Mouse (Mus musculus): Measurements from ENCODE around the gene Tmem126b. TPM values are rescaled to one million over a fixed set of nuclear protein-coding genes. Genes with fewer than 3 reads are reported as not detected.

Gene Tmem126b
- polyA plus RNA-seq, 1 experiment from 2014 or later, result 34.5 TPM

DNA sequence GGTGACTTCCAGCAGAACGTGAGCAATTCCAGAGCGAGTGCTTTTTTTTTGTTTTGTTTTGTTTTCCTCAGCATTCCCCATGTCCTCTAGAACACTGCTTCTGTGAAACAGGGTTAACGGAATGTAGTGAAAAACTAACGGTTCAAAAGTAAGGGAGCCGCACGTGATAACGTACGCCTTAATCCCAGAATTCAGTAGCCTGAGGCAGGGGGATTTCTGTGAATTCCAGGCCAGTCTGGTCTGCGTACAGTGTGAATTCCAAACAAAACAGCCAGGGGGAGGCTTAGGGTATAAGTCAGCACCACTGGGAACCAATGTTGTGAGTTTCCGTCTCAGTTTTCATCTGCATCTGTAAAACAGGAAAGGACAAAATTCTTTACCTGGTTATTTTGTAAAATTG, 18.3 kb downstream of the Tmem126b start:
- Histone ChIP-seq H3K4me1 (ENCODE audit: control insufficient read depth, insufficient read depth, low read length) (peaks cover 8% of the 10 kb centered on the region), H3K4me3 (ENCODE audit: low read depth, low read length) (peak overlapping the region; percentile 70), H3K27me3 (replicated peaks; ENCODE audit: control insufficient read depth, insufficient read depth, low read length) (no peaks in the 10 kb centered on the region), H3K27ac (ENCODE audit: low read depth, low read length) (peak overlapping the region; percentile 89), H3K4me2 (ENCODE audit: low read length) (peak overlapping the region; percentile 64), H3K9ac (ENCODE audit: low read length) (peak overlapping the region; percentile 79), H3K36me3 (ENCODE audit: control insufficient read depth, insufficient read depth, low read length) (peaks cover 15% of the 10 kb centered on the region; the same call in 1 of the 2 replicates), H3K9me3 (replicated peaks; ENCODE audit: control insufficient read depth, low read length) (no peaks in the 10 kb centered on the region)
- ATAC-seq, result peak; percentile 65
- DNase-seq (ENCODE audit: low spot score), result peak; percentile 54
- 17% methylated on average over 10 of the region's 10 CpGs for WGBS

DNA sequence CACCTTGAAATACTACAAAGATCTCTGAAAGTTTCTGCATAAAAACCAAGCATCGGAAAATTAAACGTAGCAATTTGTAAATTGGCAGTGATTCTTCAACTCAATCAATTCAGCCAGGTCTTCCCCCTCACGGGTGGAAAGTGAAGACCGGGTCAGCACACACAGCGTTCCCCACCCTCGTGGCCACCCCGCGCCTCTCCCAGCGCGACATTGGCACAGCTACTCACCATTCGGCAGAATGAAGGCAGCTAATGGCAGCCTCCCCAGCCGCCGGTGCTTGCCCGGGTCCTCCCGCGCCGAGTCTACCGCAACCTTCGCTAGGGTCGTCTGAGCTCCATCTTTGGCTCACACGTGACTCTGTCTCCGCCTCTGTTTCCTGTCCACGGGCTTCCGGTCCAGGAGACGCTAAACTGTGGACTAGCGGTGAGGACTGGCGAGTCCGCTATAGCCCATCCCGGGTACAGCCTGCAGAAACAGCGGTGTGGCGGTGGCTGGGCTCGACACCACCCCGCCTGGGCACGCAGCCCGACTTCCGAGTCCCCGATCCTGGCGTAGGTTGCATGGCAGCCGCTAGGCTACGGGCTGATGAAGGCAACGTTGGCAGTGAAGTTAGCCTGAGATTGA, 18.8 kb downstream of the Tmem126b start, which contains the start of gene Tmem126a:
Gene Tmem126a, minus strand, starts transcription at position 385 of the 624 bp plus-strand sequence.
- ATAC-seq, result peak; percentile 99
- no peaks in the 10 kb centered on the region for H3K27me3 ChIP-seq (replicated peaks; ENCODE audit: control insufficient read depth, insufficient read depth, low read length)
- peak within 1 kb of the TSS; percentile 89 for H3K27ac ChIP-seq (ENCODE audit: low read depth, low read length)
- peaks cover 8% of the 10 kb centered on the region for H3K4me1 ChIP-seq (ENCODE audit: control insufficient read depth, insufficient read depth, low read length)
- peaks cover 18% of the 10 kb centered on the region; the same call in 1 of the 2 replicates for H3K36me3 ChIP-seq (ENCODE audit: control insufficient read depth, insufficient read depth, low read length)
- H3K9me3 ChIP-seq (replicated peaks; ENCODE audit: control insufficient read depth, low read length), result no peaks in the 10 kb centered on the region
- WGBS, result under 1% methylated on average over 41 of the region's 41 CpGs
- peak; percentile 94 for DNase-seq (ENCODE audit: low spot score)
- H3K4me2 ChIP-seq (ENCODE audit: low read length), result peak within 1 kb of the TSS; percentile 64
- peak within 1 kb of the TSS; percentile 70 for H3K4me3 ChIP-seq (ENCODE audit: low read depth, low read length)
- H3K9ac ChIP-seq (ENCODE audit: low read length), result peak within 1 kb of the TSS; percentile 79

- Histone ChIP-seq H3K4me3 (ENCODE audit: low read depth, low read length) (peak overlapping the region; percentile 70), H3K4me2 (ENCODE audit: low read length) (peak overlapping the region; percentile 64), H3K4me1 (ENCODE audit: control insufficient read depth, insufficient read depth, low read length) (peaks cover 8% of the 10 kb centered on the region), H3K9me3 (replicated peaks; ENCODE audit: control insufficient read depth, low read length) (no peaks in the 10 kb centered on the region), H3K27me3 (replicated peaks; ENCODE audit: control insufficient read depth, insufficient read depth, low read length) (no peaks in the 10 kb centered on the region), H3K9ac (ENCODE audit: low read length) (peak overlapping the region; percentile 79), H3K27ac (ENCODE audit: low read depth, low read length) (peak overlapping the region; percentile 89; the same call in 1 of the 2 replicates), H3K36me3 (ENCODE audit: control insufficient read depth, insufficient read depth, low read length) (peaks cover 24% of the 10 kb centered on the region)
- DNase-seq (ENCODE audit: low spot score) (no peak), ATAC-seq (no peak)
- 33% methylated on average over 7 of the region's 7 CpGs for WGBS
Measured at GRCm38 (mm10) chr7:90456149-90456844, 19.5 kb downstream of the Tmem126b start.

GRCm38 (mm10) chr7:90444206-90444605, 31.6 kb downstream of the Tmem126b start:
- under 1% methylated on average over 6 of the region's 6 CpGs for WGBS
- no peaks in the 10 kb centered on the region for H3K9me3 ChIP-seq (replicated peaks; ENCODE audit: control insufficient read depth, low read length)
- peak overlapping the region; percentile 97 for H3K9ac ChIP-seq (ENCODE audit: low read length)
- peak overlapping the region; percentile 99 for H3K4me3 ChIP-seq (ENCODE audit: low read depth, low read length)
- DNase-seq (ENCODE audit: low spot score) (no peak), ATAC-seq (no peak)
- peaks cover 13% of the 10 kb centered on the region for H3K36me3 ChIP-seq (ENCODE audit: control insufficient read depth, insufficient read depth, low read length)
- peaks cover 9% of the 10 kb centered on the region for H3K4me1 ChIP-seq (ENCODE audit: control insufficient read depth, insufficient read depth, low read length)
- H3K27me3 ChIP-seq (replicated peaks; ENCODE audit: control insufficient read depth, insufficient read depth, low read length), result no peaks in the 10 kb centered on the region
- H3K27ac ChIP-seq (ENCODE audit: low read depth, low read length), result no peak overlapping the region
- peak overlapping the region; percentile 98 for H3K4me2 ChIP-seq (ENCODE audit: low read length)

GRCm38 (mm10) chr7:90443101-90444091, 32.4 kb downstream of the Tmem126b start:
- peak overlapping the region; percentile 98 for H3K4me2 ChIP-seq (ENCODE audit: low read length)
- H3K27ac ChIP-seq (ENCODE audit: low read depth, low read length), result peak overlapping the region; percentile 97
- peak overlapping the region; percentile 99 for H3K4me3 ChIP-seq (ENCODE audit: low read depth, low read length)
- WGBS, result under 1% methylated on average over 106 of the region's 123 CpGs
- H3K9ac ChIP-seq (ENCODE audit: low read length), result peak overlapping the region; percentile 97
- H3K27me3 ChIP-seq (replicated peaks; ENCODE audit: control insufficient read depth, insufficient read depth, low read length), result no peaks in the 10 kb centered on the region
- H3K9me3 ChIP-seq (replicated peaks; ENCODE audit: control insufficient read depth, low read length), result no peaks in the 10 kb centered on the region
- peaks cover 9% of the 10 kb centered on the region for H3K4me1 ChIP-seq (ENCODE audit: control insufficient read depth, insufficient read depth, low read length)
- ATAC-seq (peak; percentile 67), DNase-seq (ENCODE audit: low spot score) (peak; percentile 58)
- peaks cover 10% of the 10 kb centered on the region; the same call in 1 of the 2 replicates for H3K36me3 ChIP-seq (ENCODE audit: control insufficient read depth, insufficient read depth, low read length)

DNA sequence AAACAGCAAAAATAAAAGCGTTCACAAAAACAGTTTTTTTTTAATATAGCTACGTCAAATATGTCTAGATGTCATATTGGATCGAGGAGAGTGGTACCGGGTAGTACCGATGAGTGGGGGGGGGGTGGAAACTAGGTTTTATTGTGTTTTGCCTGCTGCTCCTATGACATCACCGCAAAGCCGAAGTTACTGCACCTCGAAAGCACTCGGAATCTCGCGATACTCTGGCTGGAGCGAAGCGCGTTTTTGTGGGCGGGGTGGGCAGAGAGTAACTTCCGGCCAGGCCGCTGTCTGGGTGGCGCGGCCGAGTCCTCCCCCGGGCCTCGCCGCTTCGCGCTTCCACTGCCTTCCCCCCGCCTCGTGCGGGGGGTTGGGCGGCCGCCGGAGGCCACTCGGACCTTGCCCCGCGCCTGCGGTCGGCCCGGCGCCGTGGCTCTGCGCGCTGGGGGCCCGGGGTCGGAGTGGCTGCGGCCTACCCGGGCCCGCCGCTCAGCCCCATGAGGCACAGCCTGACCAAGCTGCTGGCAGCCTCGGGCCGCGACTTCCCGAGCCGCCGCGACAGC, 33.2 kb downstream of the Tmem126b start, which contains the start of gene Crebzf:
Gene Crebzf, plus strand, starts transcription at position 212 of the 563 bp plus-strand sequence.
- Histone ChIP-seq H3K9me3 (replicated peaks; ENCODE audit: control insufficient read depth, low read length) (no peaks in the 10 kb centered on the region), H3K4me1 (ENCODE audit: control insufficient read depth, insufficient read depth, low read length) (peaks cover 9% of the 10 kb centered on the region), H3K36me3 (ENCODE audit: control insufficient read depth, insufficient read depth, low read length) (peaks cover 6% of the 10 kb centered on the region; the same call in 1 of the 2 replicates), H3K27me3 (replicated peaks; ENCODE audit: control insufficient read depth, insufficient read depth, low read length) (no peaks in the 10 kb centered on the region), H3K9ac (ENCODE audit: low read length) (peak within 1 kb of the TSS; percentile 97), H3K4me3 (ENCODE audit: low read depth, low read length) (peak within 1 kb of the TSS; percentile 99), H3K4me2 (ENCODE audit: low read length) (peak within 1 kb of the TSS; percentile 98), H3K27ac (ENCODE audit: low read depth, low read length) (peak within 1 kb of the TSS; percentile 97)
- WGBS, result under 1% methylated on average over 36 of the region's 54 CpGs
- ATAC-seq (peak; percentile 97), DNase-seq (ENCODE audit: low spot score) (peak; percentile 99)

DNA sequence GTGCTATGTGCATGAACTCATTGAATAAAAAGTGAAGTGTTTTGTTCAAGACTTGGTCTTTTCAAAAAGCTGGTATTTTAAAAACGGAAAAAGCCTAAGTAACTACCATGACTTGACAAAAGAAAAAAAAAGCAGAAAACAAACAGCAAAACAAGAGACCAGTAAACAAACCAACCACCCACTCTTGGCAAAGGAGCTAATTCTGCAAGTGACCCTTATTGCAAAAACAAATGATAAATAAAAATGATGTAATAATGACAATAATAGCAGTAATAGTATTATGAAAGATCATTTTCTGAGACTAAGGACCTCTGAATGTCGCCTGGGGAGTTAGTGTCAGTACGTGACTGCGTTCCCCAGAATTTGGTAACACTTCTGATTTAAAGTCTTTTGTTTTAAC, 33.7 kb downstream of the Tmem126b start:
- H3K36me3 ChIP-seq (ENCODE audit: control insufficient read depth, insufficient read depth, low read length), result 0 out of 2 replicates have a peak, but pooled peaks cover 1% of the 10 kb centered on the region
- peaks cover 9% of the 10 kb centered on the region for H3K4me1 ChIP-seq (ENCODE audit: control insufficient read depth, insufficient read depth, low read length)
- H3K27me3 ChIP-seq (replicated peaks; ENCODE audit: control insufficient read depth, insufficient read depth, low read length), result no peaks in the 10 kb centered on the region
- 3% methylated on average over 4 of the region's 4 CpGs for WGBS
- DNase-seq (ENCODE audit: low spot score) (peak; percentile 58), ATAC-seq (peak; percentile 21)
- H3K27ac ChIP-seq (ENCODE audit: low read depth, low read length), result peak overlapping the region; percentile 97
- H3K9me3 ChIP-seq (replicated peaks; ENCODE audit: control insufficient read depth, low read length), result no peaks in the 10 kb centered on the region
- H3K4me2 ChIP-seq (ENCODE audit: low read length), result peak overlapping the region; percentile 45
- H3K4me3 ChIP-seq (ENCODE audit: low read depth, low read length), result peak overlapping the region; percentile 99
- peak overlapping the region; percentile 97 for H3K9ac ChIP-seq (ENCODE audit: low read length)

DNA sequence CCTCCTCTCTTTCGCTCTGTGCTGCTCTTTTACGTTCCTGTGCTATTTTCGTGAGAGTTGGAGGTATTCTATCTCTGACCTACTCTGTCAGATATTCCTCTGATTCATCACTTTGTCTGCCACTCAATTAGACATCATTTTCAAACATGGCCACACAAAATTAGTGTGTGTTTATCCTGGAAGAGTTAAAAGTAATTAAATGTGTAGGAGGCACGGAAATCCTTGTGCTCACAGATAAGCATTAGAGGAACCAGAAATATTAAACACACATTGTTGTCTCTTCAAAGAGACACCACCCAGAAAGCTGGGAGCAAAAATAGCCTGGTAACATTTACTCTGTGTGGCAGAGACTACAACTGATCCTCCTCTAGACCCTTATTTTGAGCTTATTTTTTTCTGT, 35.8 kb downstream of the Tmem126b start:
- Histone ChIP-seq H3K9me3 (replicated peaks; ENCODE audit: control insufficient read depth, low read length) (no peaks in the 10 kb centered on the region), H3K9ac (ENCODE audit: low read length) (no peak overlapping the region), H3K4me1 (ENCODE audit: control insufficient read depth, insufficient read depth, low read length) (peaks cover 3% of the 10 kb centered on the region; the same call in 1 of the 2 replicates), H3K27ac (ENCODE audit: low read depth, low read length) (no peak overlapping the region), H3K27me3 (replicated peaks; ENCODE audit: control insufficient read depth, insufficient read depth, low read length) (no peaks in the 10 kb centered on the region), H3K4me2 (ENCODE audit: low read length) (no peak overlapping the region), H3K36me3 (ENCODE audit: control insufficient read depth, insufficient read depth, low read length) (no peaks in the 10 kb centered on the region), H3K4me3 (ENCODE audit: low read depth, low read length) (no peak overlapping the region)
- DNase-seq (ENCODE audit: low spot score) (no peak), ATAC-seq (no peak)
- WGBS, result 89% methylated on average over 4 of the region's 4 CpGs
